Mouse (Mus musculus) right cerebral cortex, postnatal 4 days (tissue): ENCODE data around the gene Cenpf.
A peak's percentile ranks its signal among the peaks of the same experiment; 100 is the strongest.
"Not testable (repeated sequence)": the region's sequence is repeated elsewhere in the genome, so short reads cannot be mapped to it uniquely, and the experiment has no call there.

Experiments
- DNase-seq: peaks from one replicate; pipeline ENCODE4 v3.0.0-alpha.2; 2022

The Cenpf gene

DNA sequence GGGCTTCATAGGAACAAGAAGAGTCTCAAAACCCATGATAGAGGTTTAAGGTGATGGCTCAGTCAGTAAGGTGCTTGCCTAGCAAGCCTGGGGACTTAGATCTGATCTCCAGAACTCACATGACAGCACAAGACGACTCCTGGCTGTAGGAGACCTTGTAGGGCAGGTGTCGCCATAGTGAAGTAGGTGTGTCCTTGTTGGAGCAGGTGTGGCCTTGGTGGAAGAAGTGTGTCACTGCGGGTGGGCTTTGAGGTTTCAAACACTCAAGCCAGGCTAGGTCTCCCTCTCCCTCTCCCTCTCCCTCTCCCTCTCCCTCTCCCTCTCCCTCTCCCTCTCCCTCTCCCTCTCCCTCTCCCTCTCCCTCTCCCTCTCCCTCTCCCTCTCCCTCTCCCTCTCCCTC lies 4.6 kb upstream of the Cenpf start:
- not testable (repeated sequence) for DNase-seq

DNA sequence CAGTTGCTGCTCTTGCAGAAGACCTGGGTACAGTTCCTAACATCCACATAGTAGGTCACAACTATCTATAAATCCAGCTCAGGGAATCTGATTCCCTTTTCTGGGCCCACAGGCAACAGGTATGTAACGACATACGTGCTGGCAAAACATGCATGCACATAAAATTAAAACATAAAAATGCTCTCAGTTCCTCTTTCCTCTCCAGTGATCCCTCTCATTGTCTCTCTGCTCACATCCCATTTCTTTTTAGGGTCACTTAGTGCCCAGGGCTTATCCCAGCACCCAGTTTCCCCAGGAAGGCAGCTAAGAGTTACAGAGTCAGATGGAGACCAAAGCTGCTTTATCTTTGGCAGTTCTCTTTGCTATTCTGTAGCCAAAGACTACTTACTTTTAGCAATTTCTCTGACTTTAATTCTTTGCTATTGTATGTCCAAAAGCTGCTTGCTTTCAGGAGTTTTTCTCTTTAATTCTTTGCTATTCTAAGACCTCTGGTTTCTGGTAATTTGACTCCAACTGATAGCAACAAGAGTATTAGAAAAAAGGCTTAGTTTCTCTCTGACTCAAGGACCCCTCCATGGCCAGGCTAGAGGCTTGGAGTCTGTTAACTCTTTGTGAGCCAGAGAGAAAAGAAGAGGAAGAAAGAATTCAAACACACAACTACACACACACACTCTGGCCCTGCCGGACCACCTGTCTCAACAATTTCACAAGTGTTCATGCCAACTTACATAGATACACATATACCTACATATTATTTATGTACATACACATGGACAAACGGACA lies 1.4 kb upstream of the Cenpf start:
- no peak for DNase-seq

DNA sequence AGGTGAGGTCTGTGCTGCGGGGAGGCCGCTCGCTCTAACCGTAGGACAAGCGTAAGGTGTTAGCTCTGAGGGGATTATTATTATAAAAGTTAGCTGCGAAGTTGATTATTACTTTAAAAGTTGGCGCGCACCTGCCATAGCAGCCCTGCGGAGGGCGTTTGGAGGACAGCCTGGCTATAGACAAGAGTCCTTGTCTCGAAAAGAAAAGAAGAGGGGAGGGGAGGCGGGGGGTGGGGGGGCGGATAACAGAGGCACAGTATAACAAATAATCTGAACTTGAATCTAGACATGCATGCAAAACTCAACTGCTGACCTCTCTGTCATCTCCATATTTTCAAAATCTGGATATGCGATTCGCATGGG lies 483 bp upstream of the Cenpf start:
- no peak for DNase-seq

DNA sequence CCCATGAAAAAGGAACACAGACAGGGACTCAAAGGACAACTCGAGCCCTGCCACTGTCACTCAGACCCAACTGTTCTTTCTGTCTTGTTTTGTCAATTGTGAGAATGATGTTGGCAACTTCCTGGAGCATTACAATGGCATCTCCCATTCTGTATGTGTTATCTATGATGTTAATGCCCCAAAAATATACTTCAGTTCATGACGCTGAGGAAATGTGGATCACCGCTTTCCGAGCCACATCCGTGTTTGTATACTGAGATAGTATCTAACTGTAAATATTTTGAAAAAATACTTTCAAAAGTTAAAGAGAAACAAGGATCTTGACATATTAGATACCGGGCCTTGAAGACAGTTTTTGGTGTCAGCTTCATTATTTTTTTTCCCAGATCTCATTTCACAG lies 1.9 kb downstream of the Cenpf start:
- DNase-seq, result no peak

DNA sequence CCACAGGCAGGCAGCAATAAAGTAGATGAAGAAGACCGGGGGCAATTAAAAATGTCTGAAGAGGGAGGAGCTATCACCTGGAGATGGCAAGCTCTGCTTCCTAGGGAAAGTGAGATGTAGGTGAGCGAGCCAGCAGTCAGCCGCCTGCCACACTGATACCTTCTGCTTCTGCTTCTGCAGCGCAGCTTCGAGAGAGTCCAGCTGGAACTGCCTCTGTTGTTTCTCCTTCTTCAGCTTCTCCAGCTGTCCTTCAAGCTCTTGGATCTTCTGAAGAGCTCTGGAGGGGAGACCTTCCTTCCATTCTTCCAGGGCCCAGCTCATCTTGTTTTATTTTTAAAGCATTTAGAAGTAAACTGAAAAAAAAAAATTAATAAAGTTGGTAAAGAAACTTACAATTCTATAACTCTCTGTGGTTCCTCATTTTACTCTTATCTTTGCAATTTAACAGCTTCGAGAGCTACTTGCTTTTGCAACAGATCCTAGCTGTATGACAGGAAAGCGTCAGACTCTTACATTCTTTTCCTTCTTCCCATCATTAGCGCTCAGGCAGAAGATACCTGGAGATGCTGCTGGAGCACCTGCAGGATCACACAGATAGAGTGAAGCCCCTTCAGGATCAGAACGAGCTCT lies 3.0 kb downstream of the Cenpf start:
- DNase-seq, result no peak

DNA sequence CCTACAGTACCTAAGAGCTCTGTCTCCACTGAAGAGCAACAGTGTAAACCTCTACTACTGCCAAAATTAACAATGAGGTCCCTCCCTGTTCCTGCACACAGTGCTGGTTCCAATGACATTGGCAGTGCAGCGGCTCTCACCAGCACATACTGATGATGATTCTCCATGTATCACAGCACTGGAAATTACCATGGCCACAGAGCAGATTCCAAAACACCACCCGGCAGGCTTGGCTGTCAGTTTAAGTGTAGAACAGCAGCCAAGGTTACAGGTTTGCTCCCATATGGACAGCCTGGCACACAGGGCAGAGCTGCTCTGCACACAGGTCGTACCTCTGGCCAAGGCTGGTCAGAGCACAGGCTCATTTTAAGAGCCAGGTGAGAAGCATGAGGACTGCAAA lies 8.3 kb downstream of the Cenpf start:
- DNase-seq, result no peak

DNA sequence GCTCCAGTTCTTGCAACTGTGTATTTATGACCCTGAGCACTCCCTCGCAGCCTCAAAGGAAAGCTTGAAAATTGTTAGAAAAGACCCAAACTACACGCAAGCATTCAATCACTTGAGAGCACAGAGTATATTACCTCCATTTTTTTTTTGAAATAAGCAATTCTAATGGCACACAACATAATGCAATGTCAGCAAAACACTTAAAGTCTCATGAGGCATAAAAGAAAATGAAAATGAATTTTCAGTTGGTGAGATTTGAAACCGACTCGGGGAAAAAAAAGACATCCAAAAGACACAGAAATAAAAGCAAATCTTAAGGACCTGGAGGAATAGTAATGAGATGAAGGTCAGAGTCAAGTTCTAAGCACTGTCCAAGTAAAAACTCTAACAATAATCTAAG lies 11.9 kb downstream of the Cenpf start:
- no peak for DNase-seq

DNA sequence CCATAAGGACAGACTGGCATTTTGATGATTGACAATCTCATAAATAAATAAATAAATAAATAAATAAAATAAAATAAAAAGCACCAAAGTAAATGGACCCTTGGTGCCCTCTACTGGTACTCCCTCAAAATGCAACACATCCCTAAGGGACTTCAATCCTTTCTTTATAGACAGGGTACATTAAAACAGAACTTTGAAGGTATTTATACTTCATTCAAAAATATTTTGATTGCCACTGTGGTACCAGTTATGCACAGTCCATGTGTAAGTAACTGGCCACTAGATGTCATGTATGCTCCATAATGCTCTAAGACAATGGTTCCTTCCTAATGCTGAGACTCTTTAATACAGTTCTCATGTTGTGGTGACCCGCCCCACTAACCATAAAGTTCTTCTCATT lies 12.5 kb downstream of the Cenpf start:
- peak; percentile 61 for DNase-seq

DNA sequence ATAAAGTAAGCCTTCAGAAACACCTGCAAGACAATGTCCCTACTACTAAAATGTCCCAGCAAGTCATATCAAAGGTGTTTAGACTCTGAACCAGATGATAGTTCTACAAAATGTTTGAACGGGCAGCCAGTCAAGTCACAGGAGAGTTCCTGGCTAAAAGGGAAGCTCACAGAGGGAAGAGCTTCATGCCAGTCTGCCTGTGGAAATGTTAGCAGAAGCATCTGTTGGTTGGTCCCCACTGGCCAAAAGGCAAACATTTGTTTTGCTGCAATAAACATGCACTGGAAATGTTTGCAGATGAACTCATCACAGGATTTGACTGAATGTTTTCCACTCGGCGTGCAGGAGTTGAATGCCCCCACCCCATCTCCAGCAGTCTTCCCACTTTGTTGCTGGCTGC lies 21.9 kb downstream of the Cenpf start:
- no peak for DNase-seq

DNA sequence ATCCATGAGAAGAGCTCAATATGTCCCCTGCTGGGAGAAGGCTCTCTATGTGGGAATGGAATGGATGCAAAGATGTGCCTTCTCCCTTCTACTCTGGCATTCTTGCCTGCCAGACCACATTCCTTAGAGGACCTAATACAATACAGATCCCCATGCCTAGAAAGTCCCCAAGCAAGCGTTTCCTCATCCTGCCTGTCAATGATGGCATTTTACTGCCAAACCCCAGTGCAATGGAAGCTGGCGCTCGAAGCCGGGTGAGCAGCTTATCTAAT lies 23.1 kb downstream of the Cenpf start:
- no peak for DNase-seq

DNA sequence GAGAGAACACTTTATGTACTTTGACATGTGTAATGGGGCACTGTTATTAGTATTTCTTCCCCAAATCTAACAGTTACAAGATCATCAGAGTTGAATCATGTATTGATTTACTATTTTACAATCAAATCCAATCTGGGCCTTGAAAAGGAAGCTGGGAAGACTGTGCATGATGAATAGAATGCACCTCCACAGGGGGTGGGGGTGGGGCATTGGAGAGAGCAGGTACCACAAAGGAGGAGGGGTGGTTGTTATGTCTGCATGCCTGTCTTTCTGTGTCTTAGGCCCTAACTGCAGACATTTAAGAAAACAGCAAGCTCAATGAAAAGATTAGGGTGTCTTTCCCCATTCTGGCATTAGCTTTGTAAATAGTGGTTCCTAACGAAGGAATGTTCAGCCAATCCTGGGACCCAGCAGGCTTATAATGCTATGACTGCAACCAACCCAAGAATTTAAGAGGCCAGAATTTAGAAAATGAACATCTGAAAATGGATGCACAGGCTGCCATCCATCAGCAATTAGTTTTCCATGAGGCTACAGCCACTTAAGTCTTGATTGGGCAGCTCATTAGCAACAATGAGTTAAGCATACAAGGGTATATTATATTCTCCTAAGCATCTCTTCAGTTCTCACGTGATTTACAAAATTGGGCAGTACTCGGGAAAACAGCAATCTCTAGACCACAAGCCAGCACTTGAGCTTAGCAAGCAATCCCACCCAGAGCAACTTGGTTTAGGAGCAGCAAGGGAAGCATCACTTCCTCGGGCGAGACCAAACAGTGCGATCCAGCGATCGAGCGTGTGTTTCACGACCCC lies 23.6 kb downstream of the Cenpf start:
- no peak for DNase-seq

DNA sequence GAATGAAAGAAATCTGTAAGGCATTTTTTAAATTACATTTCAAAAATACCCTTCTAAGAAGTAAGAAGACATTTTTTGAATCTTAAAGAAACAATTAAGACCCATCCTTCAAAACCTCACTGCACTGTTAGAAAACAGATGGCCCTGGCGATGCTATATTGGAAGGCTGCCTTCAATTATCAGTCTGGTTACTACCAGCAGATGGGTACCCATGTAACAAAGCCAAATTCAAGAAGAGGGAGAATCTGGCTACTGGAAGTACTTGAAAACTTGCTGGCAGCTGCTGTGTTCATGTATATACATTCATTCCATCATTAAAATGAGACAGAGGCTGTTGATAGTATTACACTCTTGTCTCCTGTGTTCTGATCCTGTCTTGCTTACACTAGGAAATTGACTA lies 24.4 kb downstream of the Cenpf start:
- no peak for DNase-seq

DNA sequence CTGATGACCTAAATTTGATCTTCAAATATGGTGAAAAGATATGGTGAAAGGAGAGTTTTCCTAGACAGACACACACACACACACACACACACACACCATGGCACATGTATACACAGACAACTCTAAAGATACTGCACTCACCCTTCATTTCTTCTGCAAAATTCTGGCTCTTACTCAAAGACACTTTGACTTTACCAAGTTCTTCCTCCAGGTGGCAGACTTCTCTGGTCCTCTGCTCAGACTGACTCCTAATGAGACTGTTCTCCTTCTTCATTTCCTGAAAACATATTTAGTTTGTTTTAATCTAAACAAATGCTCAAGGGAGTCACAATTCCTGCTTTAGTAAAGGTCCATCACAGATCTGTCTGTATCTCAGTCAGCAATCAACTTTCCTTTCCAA lies 26.0 kb downstream of the Cenpf start:
- no peak for DNase-seq

DNA sequence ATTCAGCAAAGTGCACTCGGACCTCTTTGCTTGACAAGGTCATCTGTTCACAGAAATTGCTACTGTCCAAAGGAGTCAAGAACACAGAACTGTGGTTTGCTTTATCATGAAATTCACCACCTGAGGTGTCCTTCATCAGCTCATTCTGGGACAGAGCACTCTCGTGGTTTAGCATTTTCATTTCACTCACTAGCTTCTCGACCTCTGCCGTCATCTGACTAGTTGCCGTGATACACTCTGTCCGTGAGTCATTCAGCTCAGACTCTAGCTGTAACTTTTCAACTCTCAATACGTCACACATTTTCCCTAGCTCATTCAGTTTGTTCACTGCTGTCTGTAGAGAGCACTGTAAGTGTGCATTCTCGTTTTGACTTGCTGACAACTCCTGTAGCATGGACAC lies 30.5 kb downstream of the Cenpf start:
- DNase-seq, result no peak

DNA sequence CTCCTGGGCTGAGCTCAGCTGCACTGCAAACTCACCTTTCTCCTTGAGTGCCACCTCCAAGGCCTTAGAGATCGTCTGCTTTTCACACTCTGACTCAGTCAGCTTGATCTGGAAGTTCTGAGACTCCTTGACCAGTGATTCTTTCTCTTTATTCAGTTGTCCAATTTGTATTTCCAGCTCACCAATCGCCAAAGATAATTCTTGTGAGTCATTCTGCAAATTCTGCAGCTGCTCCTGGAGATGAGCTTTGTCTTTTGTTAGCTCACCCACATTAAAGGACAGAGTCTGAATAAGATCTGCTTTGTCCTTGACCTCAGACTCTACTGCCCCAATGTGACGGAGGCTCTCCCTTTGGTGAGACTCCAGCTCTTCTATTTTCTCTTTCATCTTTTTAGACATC lies 34.1 kb downstream of the Cenpf start:
- no peak for DNase-seq

DNA sequence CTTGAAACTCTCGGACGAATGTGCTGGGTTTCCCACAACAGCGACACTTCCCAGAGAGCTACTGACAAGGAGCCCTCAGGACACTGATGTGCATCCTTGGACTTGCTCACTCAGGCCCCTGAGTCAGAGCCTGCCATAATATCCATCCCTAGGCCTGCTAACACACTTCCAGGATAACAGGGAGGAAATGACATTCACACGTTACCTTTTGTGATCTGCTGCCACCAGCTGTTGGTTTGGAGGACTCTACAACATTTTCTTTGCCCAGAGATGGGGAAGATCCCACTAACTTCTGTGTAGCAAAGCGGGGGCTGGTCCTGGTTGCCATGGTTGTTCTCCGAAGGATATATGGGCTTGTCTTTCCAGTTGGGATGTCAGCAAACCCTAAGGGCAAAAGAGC lies 41.3 kb downstream of the Cenpf start:
- no peak for DNase-seq

DNA sequence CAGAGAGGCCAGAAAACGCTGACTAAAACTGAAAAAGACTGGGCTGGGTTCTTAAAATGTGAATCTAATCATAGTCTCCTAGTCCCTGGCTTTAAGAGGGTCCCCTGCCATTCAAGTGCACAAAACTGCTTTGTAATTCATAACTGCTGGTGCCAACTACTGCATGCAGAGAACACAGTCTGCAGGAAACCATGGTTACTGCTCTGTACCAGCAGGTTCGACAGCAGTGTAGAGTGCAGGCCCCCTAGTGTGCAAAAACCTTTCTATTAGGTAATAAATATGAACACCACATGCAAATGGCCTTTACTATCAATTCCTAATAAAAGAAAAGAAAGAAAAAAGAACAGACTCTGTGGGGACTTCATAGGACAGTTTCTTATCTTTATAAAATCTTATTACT lies 42.5 kb downstream of the Cenpf start:
- no peak for DNase-seq

DNA sequence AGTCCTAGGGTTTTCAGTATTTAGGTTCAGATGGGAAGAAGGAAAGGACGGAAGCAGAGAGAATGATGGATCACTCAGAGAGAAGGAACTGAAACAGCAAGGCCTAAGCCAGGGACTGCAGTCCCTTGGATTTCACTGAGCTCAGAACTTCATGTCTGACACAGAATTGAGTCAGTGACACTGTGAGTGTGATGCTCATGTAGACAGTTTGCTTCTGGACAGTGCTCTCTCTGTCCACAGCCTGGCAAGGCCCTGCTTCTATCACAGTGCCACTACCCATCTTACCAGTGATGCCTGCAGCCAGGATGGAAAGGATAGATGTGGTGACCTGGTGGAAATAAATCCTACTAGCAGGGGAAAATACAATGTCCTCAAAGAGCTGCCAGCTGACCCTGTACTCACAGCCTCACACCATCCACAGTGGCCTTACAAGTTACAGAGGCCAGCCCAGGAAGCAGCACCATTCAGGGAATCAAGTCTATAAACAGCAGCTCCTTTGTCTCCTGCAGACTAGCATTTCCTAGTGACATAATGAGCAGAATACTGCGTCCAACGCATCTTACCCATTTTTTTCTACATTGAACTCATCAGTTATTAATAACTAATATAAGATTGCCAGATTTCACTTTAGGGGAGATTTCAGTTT lies 43.1 kb downstream of the Cenpf start:
- DNase-seq, result no peak

DNA sequence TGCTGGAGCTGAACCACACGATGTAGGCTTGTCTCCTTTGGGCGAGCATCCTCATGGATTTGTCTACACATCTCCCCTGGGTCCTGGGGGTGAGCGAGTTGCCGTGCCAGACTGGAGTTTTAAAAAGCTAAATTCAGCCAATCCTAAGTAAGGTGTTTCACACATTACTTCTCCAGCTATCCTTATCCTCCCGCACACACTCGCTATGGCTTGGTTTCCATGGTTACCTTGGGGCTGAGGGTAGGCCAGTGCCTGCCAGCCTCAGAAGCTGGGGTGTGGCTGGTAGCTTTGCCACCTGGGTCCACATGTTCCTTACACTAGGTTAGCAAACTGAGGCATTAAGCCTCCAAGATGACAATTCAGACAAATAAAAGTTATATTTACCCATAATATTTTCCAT lies 48.3 kb downstream of the Cenpf start:
- no peak for DNase-seq

DNA sequence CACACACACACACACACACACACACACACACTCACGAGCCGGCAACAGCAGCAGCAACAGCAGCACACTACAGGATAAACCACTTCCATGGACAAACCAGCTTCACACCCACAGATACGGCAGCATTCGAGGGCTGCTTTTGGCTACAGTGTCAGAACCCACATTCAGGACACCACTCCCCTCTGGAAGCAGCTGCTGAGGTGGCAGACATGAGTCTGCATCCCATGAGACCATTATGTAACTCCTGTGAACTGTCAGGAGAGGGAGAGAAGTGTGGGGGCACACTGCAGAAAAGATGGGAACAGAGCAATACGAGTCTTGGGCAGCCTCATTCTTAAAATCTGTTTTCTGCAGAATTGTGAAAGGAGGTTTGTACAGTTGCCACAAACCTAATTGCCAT lies 54.1 kb downstream of the Cenpf start:
- no peak for DNase-seq

DNA sequence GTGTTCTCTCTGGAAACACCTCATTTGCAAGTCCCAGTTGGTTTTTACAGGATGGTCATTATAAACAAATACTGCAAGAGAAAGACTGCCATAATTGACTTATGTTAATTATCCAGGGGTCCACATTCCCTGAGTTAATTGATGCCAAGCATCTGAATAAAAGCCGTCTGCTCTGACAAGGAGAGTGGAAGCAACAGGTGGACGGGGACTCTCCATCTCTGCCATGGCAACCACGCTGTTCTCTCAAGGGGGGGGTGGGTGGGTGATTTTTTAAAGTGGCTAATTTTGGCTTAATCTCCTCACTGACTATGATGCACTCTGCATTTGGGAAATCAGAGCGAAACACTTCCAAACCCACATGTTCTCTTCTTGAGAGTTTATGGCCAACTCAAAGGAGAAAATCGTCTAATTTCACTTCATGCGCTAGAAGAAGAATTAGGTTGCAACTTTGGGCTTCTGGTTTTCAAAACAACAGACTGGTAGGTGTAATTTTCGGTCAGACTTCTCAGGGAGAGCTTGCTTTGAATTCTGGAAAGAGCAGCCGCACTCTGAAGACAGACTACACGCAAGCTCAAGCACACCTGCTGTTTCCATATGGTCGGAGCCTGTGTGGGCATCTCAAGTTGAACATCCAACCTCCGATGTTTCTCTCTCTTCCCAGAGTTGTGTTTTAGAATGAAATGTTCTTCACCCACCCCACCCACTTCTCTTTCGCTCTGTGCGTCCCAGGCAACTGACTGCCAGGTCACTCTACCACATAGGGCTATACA lies 55.8 kb downstream of the Cenpf start:
- DNase-seq, result no peak

DNA sequence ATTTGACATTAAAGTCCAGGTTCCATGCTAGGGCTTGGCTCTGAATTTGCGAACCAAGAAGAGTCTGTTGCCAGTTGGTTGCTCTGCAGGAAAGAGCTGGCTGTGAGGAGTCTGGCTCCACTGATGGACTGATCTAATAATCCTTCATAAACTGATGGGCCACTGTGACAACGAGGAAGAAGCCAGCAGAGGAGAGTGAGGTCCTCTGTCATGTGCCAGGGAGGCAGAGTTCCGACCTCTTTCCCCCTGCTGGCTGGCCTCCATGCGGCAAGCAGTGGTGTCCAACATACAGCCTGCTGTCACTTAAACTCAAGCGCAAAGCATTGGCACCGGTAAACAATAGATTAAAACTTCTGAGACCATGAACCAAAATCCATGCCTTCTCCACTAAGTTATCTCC lies 57.9 kb downstream of the Cenpf start:
- DNase-seq, result no peak
